Mouse (Mus musculus): Measurements from ENCODE around the gene Zfp512. TPM values are rescaled to one million over a fixed set of nuclear protein-coding genes. Genes with fewer than 3 reads are reported as not detected.

Gene Zfp512
- total RNA-seq (2023; ENCODE audit: inconsistent age): 35.6 to 38.0 TPM (median 36.5 TPM) in 4 replicates

GRCm38 (mm10) chr5:31451878-31452561, at the start of gene Zfp512:
TSS of gene Zfp512 (plus strand) at chr5:31452431.

DNA sequence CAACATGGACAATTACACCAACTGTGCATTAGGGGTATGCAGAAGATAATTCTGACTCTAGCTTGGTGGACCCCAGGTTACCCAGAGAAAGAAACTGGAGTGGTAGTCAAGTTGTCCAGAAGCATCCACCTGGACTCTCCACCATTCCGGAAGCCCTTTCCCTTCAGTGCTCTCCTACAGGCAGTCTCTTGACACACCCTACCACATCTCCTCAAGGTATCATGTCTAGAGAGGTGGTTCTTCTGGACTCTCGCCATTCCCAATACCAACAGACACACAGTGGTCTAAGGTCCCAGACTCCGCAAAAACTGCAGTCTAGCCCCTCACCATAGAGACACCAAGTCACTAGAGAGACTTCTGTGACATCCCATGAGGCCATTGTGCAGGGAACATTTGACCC, 33.2 kb downstream of the Zfp512 start, which contains the start of gene 4930548H24Rik:
TSS of gene 4930548H24Rik (plus strand) at position 301 of the 400 bp plus-strand sequence.

DNA sequence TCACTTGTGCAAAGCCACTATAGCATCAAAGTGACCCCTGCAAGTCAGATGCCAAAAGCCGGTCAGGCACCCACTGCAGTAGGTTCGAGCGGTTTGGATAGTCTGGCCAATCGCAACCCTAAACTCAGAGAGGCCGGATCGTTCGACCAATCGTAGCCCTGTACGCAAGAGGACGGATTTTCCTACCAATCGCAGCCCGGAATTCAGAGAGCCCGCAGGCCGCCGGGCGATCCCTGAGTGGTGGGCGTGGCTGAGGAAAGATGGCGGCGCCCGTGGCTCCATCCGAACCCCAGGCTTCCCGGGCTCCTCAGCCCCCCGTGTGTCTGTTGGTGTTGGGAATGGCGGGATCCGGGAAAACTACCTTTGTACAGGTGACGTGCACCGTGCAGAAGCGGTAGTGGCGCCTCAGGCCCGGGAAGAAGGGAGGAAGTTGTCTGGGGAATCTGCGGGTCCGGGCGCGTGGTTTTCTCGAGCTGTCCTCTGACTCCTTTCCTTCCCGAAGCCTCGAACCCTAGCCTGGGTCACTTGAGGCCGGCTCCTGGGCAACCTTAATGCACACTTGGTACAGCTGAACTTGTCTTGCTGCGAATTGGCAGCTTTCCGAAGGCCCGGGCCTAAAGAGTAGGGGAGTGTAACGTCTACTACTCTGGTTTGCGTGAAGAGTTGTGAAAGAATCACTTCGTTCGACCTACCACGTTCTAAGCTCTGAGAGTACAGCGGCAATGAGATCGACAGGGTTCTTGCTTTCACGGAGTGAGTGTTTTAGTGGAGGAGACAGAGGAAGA, 42.5 kb downstream of the Zfp512 start, which contains the start of gene Gpn1:
TSS of gene Gpn1 (plus strand) at position 229 of the 785 bp plus-strand sequence.

GRCm38 (mm10) chr5:31526354-31527116, 74.3 kb downstream of the Zfp512 start, which contains the start of gene Slc4a1ap:
TSS of gene Slc4a1ap (plus strand) at chr5:31526995.

DNA sequence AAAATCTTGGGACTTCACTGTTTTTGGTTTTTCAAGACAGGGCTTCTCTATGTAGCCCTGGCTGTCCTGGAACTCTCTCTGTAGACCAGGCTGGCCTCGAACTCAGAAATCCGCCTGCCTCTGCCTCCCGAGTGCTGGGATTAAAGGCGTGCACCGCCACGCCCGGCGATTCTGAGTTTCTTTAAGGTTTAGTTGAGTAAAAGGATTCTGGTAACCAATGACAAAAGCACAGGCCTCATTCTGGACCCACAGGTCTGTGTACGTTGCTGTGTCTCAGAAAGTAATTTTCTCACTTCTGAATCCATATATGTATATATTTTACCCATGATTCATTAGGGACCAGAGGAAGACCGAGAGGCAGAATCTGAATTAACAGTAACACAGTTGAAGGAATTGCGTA, 75.5 kb downstream of the Zfp512 start, which contains the start of gene Supt7l:
TSS of gene Supt7l (minus strand) at position 101 of the 400 bp plus-strand sequence.

Other genes starting within 250 kb of the Zfp512 start
- 154 to 202 TPM (median 169 TPM) in 4 replicates for gene Ppm1g, start 231.7 kb upstream of the Zfp512 start, total RNA-seq (2023; ENCODE audit: inconsistent age)
- 314 to 335 TPM (median 321 TPM) in 4 replicates for gene Nrbp1, start 211.6 kb upstream of the Zfp512 start, total RNA-seq (2023; ENCODE audit: inconsistent age)
- gene Gm9970, start 211.2 kb upstream of the Zfp512 start, total RNA-seq (2023; ENCODE audit: inconsistent age): 2.1 TPM in 1 of 4 replicates, not detected in the others
- 24.1 to 29.7 TPM (median 27.2 TPM) in 4 replicates for gene Krtcap3, start 200.7 kb upstream of the Zfp512 start, total RNA-seq (2023; ENCODE audit: inconsistent age)
- gene Ift172, start 161.3 kb upstream of the Zfp512 start, total RNA-seq (2023; ENCODE audit: inconsistent age): 41.2 to 51.7 TPM (median 48.7 TPM) in 4 replicates
- gene Fndc4, start 156.4 kb upstream of the Zfp512 start, total RNA-seq (2023; ENCODE audit: inconsistent age): 1.00 to 4.6 TPM (median 2.9 TPM) in 4 replicates
- gene Gckr, start 155.0 kb upstream of the Zfp512 start, total RNA-seq (2023; ENCODE audit: inconsistent age): 0.35 TPM in 1 of 4 replicates, not detected in the others
- gene 4930548H24Rik, start 33.3 kb downstream of the Zfp512 start, total RNA-seq (2023; ENCODE audit: inconsistent age): 1.6 to 2.4 TPM (median 1.9 TPM) in 4 replicates
- gene Gpn1, start 42.3 kb downstream of the Zfp512 start, total RNA-seq (2023; ENCODE audit: inconsistent age): 49.8 to 59.9 TPM (median 54.2 TPM) in 4 replicates
- gene Slc4a1ap, start 74.6 kb downstream of the Zfp512 start, total RNA-seq (2023; ENCODE audit: inconsistent age): 75.1 to 77.4 TPM (median 75.4 TPM) in 4 replicates
- gene Supt7l, start 75.4 kb downstream of the Zfp512 start, total RNA-seq (2023; ENCODE audit: inconsistent age): 24.9 to 32.1 TPM (median 27.0 TPM) in 4 replicates
- gene Mrpl33, start 144.5 kb downstream of the Zfp512 start, total RNA-seq (2023; ENCODE audit: inconsistent age): 72.9 to 106 TPM (median 82.5 TPM) in 4 replicates
- gene Rbks, start 245.2 kb downstream of the Zfp512 start, total RNA-seq (2023; ENCODE audit: inconsistent age): 8.2 to 14.9 TPM (median 10.7 TPM) in 4 replicates
- gene Babam2, start 245.3 kb downstream of the Zfp512 start, total RNA-seq (2023; ENCODE audit: inconsistent age): 43.2 to 66.7 TPM (median 56.1 TPM) in 4 replicates

All from B cell, adult (primary cell).